Mouse (Mus musculus): ENCODE measurements at regions not wholly inside any gene's neighbourhood (a gene's known extent, or its start where the extent isn't known, plus 50 kb on each side); places are given as distances from the start of the nearest gene placed in this dataset.
A peak's percentile ranks its signal among the peaks of the same experiment; 100 is the strongest.

GRCm38 (mm10) chr13:53755046-53755615 lies 282.3 kb upstream of the Msx2 start:
- no peak for ATAC-seq
- Histone ChIP-seq H3K9me3 (ENCODE audit: control insufficient read depth, low read length) (no peaks in the 10 kb centered on the region), H3K9ac (ENCODE audit: low read depth, low read length) (no peak overlapping the region), H3K4me1 (ENCODE audit: control insufficient read depth, insufficient read depth, low read depth, low read length) (no peaks in the 10 kb centered on the region), H3K4me3 (ENCODE audit: low read length) (no peak overlapping the region), H3K27ac (ENCODE audit: low read depth, low read length) (no peak overlapping the region), H3K27me3 (replicated peaks; ENCODE audit: control insufficient read depth, insufficient read depth, low read length) (no peaks in the 10 kb centered on the region), H3K4me2 (ENCODE audit: low read length) (no peak overlapping the region), H3K36me3 (ENCODE audit: control insufficient read depth, insufficient read depth, low read length) (no peaks in the 10 kb centered on the region)
- WGBS, result 62% methylated on average over 11 of the region's 11 CpGs

DNA sequence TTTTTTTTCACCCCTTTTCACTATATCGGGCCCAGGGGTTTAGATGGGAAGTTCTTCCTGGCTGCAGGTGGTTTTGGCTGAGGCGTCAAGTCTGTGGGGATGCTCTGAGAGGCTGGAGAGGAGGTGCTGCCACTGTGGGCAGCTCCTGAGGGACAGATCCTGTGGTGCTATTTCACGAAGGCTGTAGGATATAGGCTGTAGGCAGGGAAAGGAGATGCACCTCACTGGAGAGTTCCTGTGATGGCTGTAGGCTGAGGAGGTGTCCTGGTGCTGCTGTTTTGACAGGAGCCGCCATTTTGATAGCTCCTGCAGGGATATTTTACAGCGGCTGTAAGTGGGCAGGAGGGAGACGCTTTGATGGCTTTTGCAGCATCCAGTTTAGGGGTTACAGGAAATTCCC lies 280.2 kb upstream of the Msx2 start:
- no peak overlapping the region for H3K27ac ChIP-seq (ENCODE audit: low read depth, low read length)
- no peak overlapping the region for H3K4me3 ChIP-seq (ENCODE audit: low read length)
- no peak for ATAC-seq
- WGBS, result 73% methylated on average over 6 of the region's 6 CpGs
- H3K27me3 ChIP-seq (replicated peaks; ENCODE audit: control insufficient read depth, insufficient read depth, low read length), result no peaks in the 10 kb centered on the region
- no peaks in the 10 kb centered on the region for H3K36me3 ChIP-seq (ENCODE audit: control insufficient read depth, insufficient read depth, low read length)
- no peaks in the 10 kb centered on the region for H3K9me3 ChIP-seq (ENCODE audit: control insufficient read depth, low read length)
- no peak overlapping the region for H3K4me2 ChIP-seq (ENCODE audit: low read length)
- no peaks in the 10 kb centered on the region for H3K4me1 ChIP-seq (ENCODE audit: control insufficient read depth, insufficient read depth, low read depth, low read length)
- H3K9ac ChIP-seq (ENCODE audit: low read depth, low read length), result no peak overlapping the region

DNA sequence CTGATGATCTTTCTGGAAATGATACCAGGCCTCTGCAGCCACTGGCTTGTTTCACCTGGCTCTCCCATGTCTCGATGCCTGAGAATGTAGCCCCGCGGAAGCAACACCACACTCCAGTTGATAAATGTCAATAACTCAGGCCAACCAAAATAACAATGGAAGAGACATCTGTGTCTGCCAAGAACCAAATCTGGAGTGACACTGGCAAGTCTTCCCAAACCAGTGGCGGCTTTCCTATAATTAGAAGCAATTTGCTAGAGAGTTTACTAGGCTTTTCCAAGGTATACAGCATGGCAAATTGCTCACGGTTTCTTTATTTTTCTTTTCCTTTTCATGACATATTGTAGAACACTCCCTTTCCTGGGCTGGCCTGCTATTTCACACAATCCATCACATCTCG lies 268.1 kb upstream of the Msx2 start:
- Histone ChIP-seq H3K4me2 (ENCODE audit: low read length) (no peak overlapping the region), H3K4me3 (ENCODE audit: low read length) (no peak overlapping the region), H3K27ac (ENCODE audit: low read depth, low read length) (no peak overlapping the region), H3K36me3 (ENCODE audit: control insufficient read depth, insufficient read depth, low read length) (no peaks in the 10 kb centered on the region), H3K4me1 (ENCODE audit: control insufficient read depth, insufficient read depth, low read depth, low read length) (no peaks in the 10 kb centered on the region), H3K27me3 (replicated peaks; ENCODE audit: control insufficient read depth, insufficient read depth, low read length) (no peaks in the 10 kb centered on the region), H3K9me3 (ENCODE audit: control insufficient read depth, low read length) (no peaks in the 10 kb centered on the region), H3K9ac (ENCODE audit: low read depth, low read length) (no peak overlapping the region)
- 80% methylated on average over 6 of the region's 6 CpGs for WGBS
- ATAC-seq, result no peak

DNA sequence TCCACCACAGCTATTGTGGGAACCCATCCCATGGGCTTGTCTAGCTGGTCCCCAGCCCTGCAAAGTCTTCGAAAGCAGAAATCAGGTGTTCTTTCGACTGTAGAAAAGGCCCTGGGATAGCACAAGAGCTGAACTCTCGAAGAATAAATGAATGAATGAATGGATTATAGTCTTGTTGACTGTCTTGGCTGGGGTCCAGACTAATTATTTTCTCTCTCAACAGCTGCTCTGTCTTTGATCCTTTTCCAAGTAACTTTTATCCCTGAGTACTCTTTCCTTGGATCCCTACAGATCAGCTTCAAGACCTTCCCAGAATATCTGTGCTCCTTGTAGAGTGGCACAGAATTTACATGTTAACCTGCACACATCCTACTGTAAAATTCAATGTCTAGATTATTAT lies 266.3 kb upstream of the Msx2 start:
- H3K4me1 ChIP-seq (ENCODE audit: control insufficient read depth, insufficient read depth, low read depth, low read length), result no peaks in the 10 kb centered on the region
- ATAC-seq, result no peak
- no peak overlapping the region for H3K9ac ChIP-seq (ENCODE audit: low read depth, low read length)
- no peaks in the 10 kb centered on the region for H3K36me3 ChIP-seq (ENCODE audit: control insufficient read depth, insufficient read depth, low read length)
- H3K27me3 ChIP-seq (replicated peaks; ENCODE audit: control insufficient read depth, insufficient read depth, low read length), result no peaks in the 10 kb centered on the region
- no peak overlapping the region for H3K4me2 ChIP-seq (ENCODE audit: low read length)
- H3K4me3 ChIP-seq (ENCODE audit: low read length), result no peak overlapping the region
- no peak overlapping the region for H3K27ac ChIP-seq (ENCODE audit: low read depth, low read length)
- 39% methylated on average over 3 of the region's 3 CpGs for WGBS
- H3K9me3 ChIP-seq (ENCODE audit: control insufficient read depth, low read length), result no peaks in the 10 kb centered on the region

DNA sequence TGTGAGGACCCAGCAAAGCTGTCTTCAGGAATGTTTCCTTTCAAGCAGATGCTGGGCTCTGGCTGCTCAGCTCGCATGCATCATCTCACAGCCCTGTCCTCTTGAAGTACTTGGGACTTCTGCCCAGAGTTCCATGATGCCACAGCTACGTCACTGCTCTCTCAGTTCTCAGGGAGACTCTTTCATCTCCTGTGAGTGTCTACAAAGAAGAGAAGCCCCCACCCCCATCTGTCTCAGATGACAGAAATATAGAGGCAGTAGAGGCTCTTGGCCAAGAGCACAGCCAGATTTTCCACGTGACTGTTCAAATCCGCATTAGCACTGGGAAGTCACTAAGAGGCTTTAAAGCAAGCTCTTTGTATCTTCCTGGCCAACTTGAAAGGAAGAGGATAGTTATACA lies 262.1 kb upstream of the Msx2 start:
- peak; percentile 37; the same call in 1 of the 2 replicates for ATAC-seq
- no peaks in the 10 kb centered on the region for H3K9me3 ChIP-seq (ENCODE audit: control insufficient read depth, low read length)
- H3K36me3 ChIP-seq (ENCODE audit: control insufficient read depth, insufficient read depth, low read length), result no peaks in the 10 kb centered on the region
- WGBS, result 58% methylated on average over 4 of the region's 4 CpGs
- no peak overlapping the region for H3K4me2 ChIP-seq (ENCODE audit: low read length)
- no peak overlapping the region for H3K27ac ChIP-seq (ENCODE audit: low read depth, low read length)
- H3K9ac ChIP-seq (ENCODE audit: low read depth, low read length), result no peak overlapping the region
- no peaks in the 10 kb centered on the region for H3K4me1 ChIP-seq (ENCODE audit: control insufficient read depth, insufficient read depth, low read depth, low read length)
- H3K27me3 ChIP-seq (replicated peaks; ENCODE audit: control insufficient read depth, insufficient read depth, low read length), result no peaks in the 10 kb centered on the region
- no peak overlapping the region for H3K4me3 ChIP-seq (ENCODE audit: low read length)

DNA sequence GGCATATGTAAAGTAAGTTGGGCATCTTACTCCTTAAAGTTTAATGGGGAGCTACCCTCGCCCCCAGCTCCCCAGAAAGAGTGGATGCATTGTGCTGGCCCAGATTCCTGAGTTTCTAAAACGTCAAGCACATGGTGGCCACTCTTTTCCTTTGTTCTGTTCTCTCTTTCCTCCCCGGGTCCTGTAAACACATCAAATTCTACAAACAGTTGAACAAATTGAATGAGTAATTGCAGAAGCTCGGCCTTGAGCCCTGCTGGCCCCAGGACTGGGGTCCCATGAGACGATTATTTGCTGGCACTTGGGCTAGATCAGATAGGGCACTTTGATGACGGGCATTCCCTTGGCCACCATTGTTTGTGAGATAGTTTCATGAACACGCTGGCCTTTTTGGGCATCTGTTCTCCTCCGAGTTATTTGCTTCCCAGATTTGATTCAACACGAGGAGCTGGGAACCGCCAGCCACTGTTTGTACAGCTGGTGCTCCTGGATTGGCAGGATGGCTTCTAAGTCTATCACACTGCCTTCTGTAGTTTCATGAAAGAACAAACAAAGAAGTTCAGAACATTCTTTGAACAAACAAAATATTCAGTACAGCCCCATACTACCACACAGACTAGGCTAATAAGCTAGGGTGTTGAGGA lies 257.5 kb upstream of the Msx2 start:
- Histone ChIP-seq H3K9ac (ENCODE audit: low read depth, low read length) (no peak overlapping the region), H3K36me3 (ENCODE audit: control insufficient read depth, insufficient read depth, low read length) (no peaks in the 10 kb centered on the region), H3K4me1 (ENCODE audit: control insufficient read depth, insufficient read depth, low read depth, low read length) (no peaks in the 10 kb centered on the region), H3K4me3 (ENCODE audit: low read length) (no peak overlapping the region), H3K27me3 (replicated peaks; ENCODE audit: control insufficient read depth, insufficient read depth, low read length) (no peaks in the 10 kb centered on the region), H3K27ac (ENCODE audit: low read depth, low read length) (no peak overlapping the region), H3K4me2 (ENCODE audit: low read length) (no peak overlapping the region), H3K9me3 (ENCODE audit: control insufficient read depth, low read length) (no peaks in the 10 kb centered on the region)
- 72% methylated on average over 10 of the region's 10 CpGs for WGBS
- ATAC-seq, result no peak

DNA sequence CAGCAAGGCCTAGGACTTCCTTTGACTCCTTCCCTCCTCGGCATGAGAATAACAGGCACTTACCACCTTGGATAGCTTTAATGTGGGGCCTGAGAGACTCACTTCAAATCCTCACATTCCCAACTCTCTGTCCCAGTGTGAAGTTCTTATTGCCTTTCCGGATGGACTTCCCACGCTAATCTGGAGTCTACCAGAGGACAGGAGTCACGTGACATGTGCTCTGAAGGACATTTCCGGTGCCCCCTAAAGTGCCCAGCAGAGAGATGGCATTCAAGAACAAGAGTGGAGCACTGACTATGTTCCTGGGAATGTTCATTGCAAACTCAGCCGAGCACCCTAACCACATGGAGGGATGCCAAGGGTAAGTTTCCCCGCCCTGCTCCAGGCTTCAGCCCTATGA lies 257.0 kb upstream of the Msx2 start:
- no peak for ATAC-seq
- H3K4me3 ChIP-seq (ENCODE audit: low read length), result no peak overlapping the region
- no peaks in the 10 kb centered on the region for H3K36me3 ChIP-seq (ENCODE audit: control insufficient read depth, insufficient read depth, low read length)
- H3K9me3 ChIP-seq (ENCODE audit: control insufficient read depth, low read length), result no peaks in the 10 kb centered on the region
- no peak overlapping the region for H3K9ac ChIP-seq (ENCODE audit: low read depth, low read length)
- H3K27ac ChIP-seq (ENCODE audit: low read depth, low read length), result no peak overlapping the region
- H3K27me3 ChIP-seq (replicated peaks; ENCODE audit: control insufficient read depth, insufficient read depth, low read length), result no peaks in the 10 kb centered on the region
- 90% methylated on average over 7 of the region's 7 CpGs for WGBS
- no peaks in the 10 kb centered on the region for H3K4me1 ChIP-seq (ENCODE audit: control insufficient read depth, insufficient read depth, low read depth, low read length)
- H3K4me2 ChIP-seq (ENCODE audit: low read length), result no peak overlapping the region

- H3K27me3 ChIP-seq (replicated peaks; ENCODE audit: control insufficient read depth, insufficient read depth, low read length), result no peaks in the 10 kb centered on the region
- H3K36me3 ChIP-seq (ENCODE audit: control insufficient read depth, insufficient read depth, low read length), result no peaks in the 10 kb centered on the region
- no peak overlapping the region for H3K9ac ChIP-seq (ENCODE audit: low read depth, low read length)
- no peaks in the 10 kb centered on the region for H3K9me3 ChIP-seq (ENCODE audit: control insufficient read depth, low read length)
- no peak for ATAC-seq
- whole genome bisulfite sequencing, result 85% methylated on average over 4 of the region's 4 CpGs
- H3K4me3 ChIP-seq (ENCODE audit: low read length), result no peak overlapping the region
- H3K4me2 ChIP-seq (ENCODE audit: low read length), result no peak overlapping the region
- H3K4me1 ChIP-seq (ENCODE audit: control insufficient read depth, insufficient read depth, low read depth, low read length), result peaks cover 2% of the 10 kb centered on the region
- H3K27ac ChIP-seq (ENCODE audit: low read depth, low read length), result no peak overlapping the region
These were observed 253.2 kb upstream of the Msx2 start for GRCm38 (mm10) chr13:53726031-53726430.

GRCm38 (mm10) chr13:53722881-53723280 lies 250.0 kb upstream of the Msx2 start:
- Histone ChIP-seq H3K27ac (ENCODE audit: low read depth, low read length) (no peak overlapping the region), H3K4me2 (ENCODE audit: low read length) (no peak overlapping the region), H3K27me3 (replicated peaks; ENCODE audit: control insufficient read depth, insufficient read depth, low read length) (no peaks in the 10 kb centered on the region), H3K4me1 (ENCODE audit: control insufficient read depth, insufficient read depth, low read depth, low read length) (peaks cover 2% of the 10 kb centered on the region), H3K4me3 (ENCODE audit: low read length) (no peak overlapping the region), H3K9ac (ENCODE audit: low read depth, low read length) (no peak overlapping the region), H3K9me3 (ENCODE audit: control insufficient read depth, low read length) (no peaks in the 10 kb centered on the region), H3K36me3 (ENCODE audit: control insufficient read depth, insufficient read depth, low read length) (no peaks in the 10 kb centered on the region)
- ATAC-seq, result no peak
- WGBS, result 45% methylated on average over 6 of the region's 6 CpGs

Measured in hindbrain, embryonic 16.5 days (tissue).